Mouse (Mus musculus) megakaryocyte-erythroid progenitor cell, adult 5-6 weeks (primary cell): Measurements from ENCODE around the gene Tmem150a. TPM values are rescaled to one million over a fixed set of nuclear protein-coding genes. Genes with fewer than 3 reads are reported as not detected.

ENCODE experiments used
- ATAC-seq: replicated peaks from 2 replicates; pipeline ENCODE4 v1.8.0; 2016; ENCODE audit warnings: mild to moderate bottlenecking, inconsistent platforms; ENCODE audit not compliant: severe bottlenecking, poor library complexity, low FRiP score, low TSS enrichment
- total RNA-seq, 2 experiments: library from RNA; stranded (forward) in 1 of 2; stranded (reverse) in 1 of 2; fragments of 200-1000, 215-1000 nt in 1 of 2; fragments of >200 nt in 1 of 2; fragmentation: Nextera tagmentation in 1 of 2; gene quantifications; 2 replicates each; pipeline ENCODE4 v1.2.3; 2014 to 2017

The Tmem150a gene
- 0.92 and 5.0 TPM in 2 replicates for total RNA-seq (2014; fragmentation: Nextera tagmentation)
- not detected in 2 replicates for total RNA-seq (2017)

DNA sequence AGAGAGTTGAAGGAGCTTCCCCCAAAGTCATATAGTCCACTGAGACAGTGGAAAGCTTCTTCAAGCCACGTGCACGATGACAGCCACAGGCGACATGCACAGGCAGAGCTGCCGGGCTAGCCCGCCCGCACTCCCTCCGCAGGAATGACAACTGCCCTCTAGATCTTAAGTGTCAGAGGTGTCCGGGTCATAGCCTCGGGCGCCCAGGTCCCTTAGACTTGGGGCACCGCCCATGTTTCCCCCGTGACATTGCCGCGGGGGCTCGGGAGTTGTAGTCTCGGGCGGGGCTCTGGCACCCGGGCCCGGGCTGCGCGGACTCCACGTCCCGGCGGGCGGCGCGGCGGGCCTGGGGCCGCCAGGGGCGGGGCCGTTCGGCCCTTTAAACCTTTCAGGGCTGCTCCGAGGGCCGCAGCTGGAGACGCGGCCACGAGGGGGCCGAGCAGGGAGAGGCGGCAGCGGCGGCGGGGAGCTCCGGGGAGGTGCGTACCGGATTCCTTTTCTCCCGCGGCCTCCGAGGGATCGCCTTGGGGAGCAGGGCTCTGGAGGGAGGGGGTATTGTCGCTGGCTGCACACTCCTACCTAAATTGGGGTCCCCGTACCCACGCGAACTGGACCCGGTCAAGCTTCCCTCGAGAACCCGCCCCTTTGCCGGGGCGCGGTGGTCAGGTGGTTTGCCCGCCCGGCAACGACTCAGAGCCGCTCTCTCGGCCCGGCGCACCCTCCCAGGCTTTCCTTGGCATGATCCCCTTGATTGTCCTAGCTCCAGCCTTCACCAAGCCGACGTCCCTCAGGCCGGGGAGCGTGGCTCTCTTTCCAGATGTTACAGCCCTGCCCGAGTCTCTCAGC lies at the start of gene Tmem150a:
TSS of gene Tmem150a (plus strand) at position 382 of the 846 bp plus-strand sequence.
- ATAC-seq, result peak; percentile 25

GRCm38 (mm10) chr6:72312198-72312597 lies 43.0 kb upstream of the Tmem150a start:
- no peak for ATAC-seq

GRCm38 (mm10) chr6:72313124-72313867 lies 42.0 kb upstream of the Tmem150a start:
- ATAC-seq, result no peak

DNA sequence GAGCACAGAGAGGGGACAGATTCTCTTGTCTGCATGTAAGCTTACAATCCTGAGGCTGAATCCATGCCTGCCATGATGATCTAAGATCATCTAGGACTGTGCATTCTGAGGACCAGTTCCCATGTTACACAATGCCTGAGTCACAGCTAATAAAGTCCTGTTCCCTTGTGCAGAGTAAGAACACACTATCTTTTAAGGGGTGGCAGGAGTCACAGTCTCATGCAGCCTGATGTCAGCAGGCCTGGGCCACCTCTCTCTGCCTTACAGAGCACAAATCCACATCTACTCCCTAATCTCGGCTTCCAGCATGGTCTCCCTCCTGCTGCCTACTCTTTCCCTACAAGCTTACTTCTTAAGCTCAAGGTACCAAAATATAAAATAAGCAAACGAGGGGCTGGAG lies 39.9 kb upstream of the Tmem150a start:
- no peak for ATAC-seq

DNA sequence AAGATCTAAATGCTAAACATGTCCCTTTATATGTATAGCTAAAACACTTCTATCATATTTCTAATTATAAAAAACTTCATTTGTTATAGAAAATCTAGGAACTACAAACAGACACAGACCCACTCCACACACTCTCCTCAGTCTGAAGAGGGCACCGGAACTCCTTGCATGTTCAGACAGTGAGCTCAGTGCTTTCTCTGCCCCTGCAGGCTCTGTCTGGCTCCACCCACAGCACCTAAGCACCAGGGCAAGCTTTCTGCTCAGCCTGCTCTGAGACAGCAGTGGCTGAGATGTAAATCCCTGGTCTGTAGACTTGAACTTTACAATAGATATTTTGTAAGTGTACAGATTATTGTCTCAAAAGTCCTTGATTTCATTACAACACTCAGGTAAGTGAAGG lies 39.2 kb upstream of the Tmem150a start:
- no peak for ATAC-seq

GRCm38 (mm10) chr6:72318440-72318839 lies 36.8 kb upstream of the Tmem150a start:
- ATAC-seq, result peak; percentile 82

DNA sequence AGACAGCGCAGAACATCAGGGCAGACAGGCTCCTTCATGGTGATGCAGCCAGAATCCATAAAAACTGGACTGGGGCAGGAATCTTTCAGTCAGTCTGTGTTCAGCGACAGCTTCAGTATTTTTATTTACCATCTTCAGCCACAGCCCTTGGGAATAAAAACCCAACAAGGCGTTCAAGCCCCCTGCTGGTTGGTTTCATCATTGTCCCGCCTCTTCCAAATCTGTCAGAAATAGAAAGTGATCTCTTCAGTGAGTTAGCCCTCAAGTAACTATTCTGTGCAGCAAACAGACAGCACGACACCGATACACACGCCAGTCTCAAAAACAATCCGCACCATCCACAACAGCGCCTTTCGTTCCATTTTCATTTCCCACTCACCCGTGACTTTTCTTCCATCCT lies 36.2 kb upstream of the Tmem150a start:
- ATAC-seq, result peak; percentile 48

- ATAC-seq, result no peak
Observed at GRCm38 (mm10) chr6:72322936-72323335, 32.3 kb upstream of the Tmem150a start.

DNA sequence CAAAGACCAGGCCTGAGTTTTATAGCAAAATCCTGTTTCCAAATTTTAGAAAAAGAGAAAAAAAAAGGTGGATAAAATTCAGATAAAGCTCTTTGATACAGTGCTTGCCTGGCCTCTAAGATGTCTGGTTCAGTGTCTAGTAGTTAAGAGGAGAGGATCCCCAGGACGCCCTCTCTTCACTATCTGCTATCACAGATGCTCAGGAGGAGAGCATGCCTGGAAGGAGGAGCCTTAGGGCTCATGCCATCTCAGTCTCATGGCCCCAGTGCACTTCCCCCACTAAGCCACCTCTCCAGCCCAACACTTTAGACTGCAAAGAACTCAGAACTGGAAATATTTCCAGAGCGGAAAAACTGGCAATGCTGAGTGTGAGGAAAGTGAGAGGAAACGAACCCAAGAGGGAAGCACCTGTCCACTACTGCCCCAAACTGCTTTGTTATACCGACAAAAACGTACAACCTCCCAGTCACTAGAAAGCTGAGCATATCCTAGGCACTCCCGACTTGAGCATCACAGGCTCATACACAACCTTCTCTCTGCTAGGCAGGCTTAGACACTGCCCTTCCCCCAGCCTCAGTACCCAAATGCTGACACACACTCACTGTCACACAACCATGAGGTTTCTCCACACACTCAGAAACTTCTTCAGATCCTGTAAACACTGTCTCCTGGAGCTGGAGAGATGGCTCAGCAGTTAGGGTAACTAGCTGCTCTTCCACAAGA lies 31.3 kb upstream of the Tmem150a start:
- peak; percentile 96 for ATAC-seq

DNA sequence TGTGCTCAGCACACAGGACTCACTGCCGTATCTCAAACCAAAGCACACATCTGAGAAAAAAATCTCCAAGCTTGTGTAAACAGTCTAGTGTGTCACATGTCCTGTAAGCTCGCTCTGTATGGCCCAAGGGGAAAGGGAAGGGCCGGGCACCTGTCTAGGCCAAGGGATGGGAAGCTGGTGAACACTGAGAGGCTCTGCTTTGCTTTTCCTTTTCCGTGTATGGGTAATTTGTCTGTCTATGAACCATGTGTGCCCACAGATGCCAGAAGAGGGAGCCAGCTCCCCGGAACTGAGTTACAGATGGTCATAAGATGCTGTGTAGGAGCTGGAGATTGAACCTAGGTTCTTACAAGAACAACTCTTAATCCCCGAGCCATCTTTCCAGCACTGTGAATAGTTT lies 29.0 kb upstream of the Tmem150a start:
- ATAC-seq, result peak; percentile 46

DNA sequence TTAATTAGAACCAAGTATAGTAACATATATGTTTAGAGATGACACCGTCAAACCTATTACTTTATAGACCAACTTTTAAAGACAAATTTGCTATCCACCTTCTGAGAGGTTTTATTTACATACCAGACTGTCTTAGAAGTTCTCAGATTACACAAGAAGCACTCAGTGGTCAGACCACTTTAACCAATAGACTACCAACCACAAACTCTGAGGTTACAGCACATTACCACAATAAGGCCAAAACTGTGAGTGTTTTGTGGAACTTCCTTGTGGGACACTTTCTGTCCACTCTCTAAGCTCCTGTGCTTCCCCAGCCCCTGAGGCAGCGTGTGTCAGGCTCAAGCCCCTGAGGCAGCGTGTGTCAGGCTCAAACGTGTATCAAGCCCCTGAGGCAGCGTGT lies 26.2 kb upstream of the Tmem150a start:
- ATAC-seq, result no peak

GRCm38 (mm10) chr6:72330133-72330532 lies 25.1 kb upstream of the Tmem150a start:
- ATAC-seq, result no peak

- ATAC-seq, result no peak
Observed at GRCm38 (mm10) chr6:72333111-72333510, 22.1 kb upstream of the Tmem150a start.

DNA sequence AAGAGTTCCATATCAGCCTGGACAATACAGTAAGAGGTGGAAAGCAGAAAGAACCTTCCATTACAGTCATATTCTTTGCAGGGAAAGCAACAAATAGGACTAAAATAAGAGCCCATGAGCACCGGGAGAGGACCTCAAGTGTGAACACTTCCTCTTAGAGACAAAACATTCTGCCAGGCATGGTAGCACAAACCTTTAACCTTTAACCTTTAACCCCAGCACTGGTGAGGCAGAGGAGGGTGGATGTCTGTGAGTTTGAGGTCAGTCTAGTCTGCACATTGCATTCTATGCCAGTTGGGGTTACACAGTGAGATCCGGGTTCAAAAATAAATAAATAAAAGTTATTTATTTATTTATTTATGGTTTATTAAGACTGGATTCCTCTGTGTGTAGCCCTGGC lies 14.8 kb upstream of the Tmem150a start:
- no peak for ATAC-seq

DNA sequence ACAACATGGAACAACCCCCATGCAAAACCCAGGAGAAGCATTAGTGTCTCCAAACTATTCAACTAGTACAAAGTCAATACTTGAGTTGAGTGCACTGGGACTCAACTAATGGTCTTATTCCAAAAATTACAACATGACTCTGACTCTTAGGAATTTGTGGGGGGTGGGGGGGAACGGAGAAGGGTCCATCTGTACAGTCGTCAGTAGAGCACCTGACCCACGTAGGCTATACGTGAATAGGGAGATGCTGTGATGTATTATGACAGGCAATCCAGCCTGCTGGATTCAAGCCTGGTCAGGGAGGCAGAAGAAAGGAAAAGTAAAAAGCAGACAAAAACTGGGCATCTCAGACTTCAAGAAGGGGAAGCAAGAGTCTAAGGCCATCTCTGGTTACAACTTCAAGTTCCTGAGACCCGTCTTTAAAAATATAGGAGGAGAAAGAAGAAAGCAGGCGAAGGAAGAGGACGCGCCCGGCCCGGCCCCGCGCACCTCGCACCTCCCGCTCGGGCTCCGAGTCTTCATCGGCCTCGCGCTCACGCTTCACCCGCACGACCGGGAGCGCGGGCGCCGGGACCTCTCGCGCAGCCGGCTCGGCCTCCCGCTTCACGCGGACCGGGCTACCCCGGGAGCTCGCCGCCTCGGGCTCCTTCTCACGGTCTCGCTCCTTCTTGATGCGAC lies 10.7 kb upstream of the Tmem150a start:
- no peak for ATAC-seq

- peak; percentile 85 for ATAC-seq
Observed at GRCm38 (mm10) chr6:72345074-72345567, 10.1 kb upstream of the Tmem150a start, which contains the start of gene Usp39. Gene Usp39 (minus strand): TSS chr6:72345184.

- no peak for ATAC-seq
Observed at GRCm38 (mm10) chr6:72345633-72346032, 9.6 kb upstream of the Tmem150a start.

DNA sequence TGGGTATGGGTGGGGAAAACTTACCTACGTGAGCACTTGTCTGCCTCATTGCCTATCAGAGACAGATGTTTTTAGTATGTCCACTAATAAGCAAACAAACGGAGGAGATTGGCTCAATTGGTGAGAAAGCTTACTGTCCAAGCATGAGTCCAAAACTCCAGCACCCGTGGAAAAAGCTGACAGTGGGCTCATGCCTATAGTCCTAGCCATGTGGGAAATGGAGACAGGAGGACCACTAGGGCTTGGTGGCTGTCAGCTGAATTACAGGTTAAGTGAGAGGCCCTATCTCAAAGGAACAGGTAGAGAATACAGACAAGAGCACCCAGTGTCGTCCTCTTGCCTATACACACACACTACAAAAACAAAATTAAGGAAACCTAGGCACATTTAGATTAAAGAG lies 9.0 kb upstream of the Tmem150a start:
- peak; percentile 48; the same call in 1 of the 2 replicates for ATAC-seq
